Mouse (Mus musculus) neural tube, embryonic 13.5 days (tissue): ENCODE measurements around the gene Hoxc8. TPM values are rescaled to one million over a fixed set of nuclear protein-coding genes. Genes with fewer than 3 reads are reported as not detected.

Source experiments
- ATAC-seq: fragments of 200-750 bp; cut with Nextera tagmentation; 2 replicates; pipeline ENCODE4 v1.8.0; 2017; ENCODE audit warnings: low read depth, mild to moderate bottlenecking, moderate TSS enrichment, moderate library complexity
- H3K27ac ChIP-seq: fragments of 300-500 bp; sonication (generic); replicated peaks from 2 replicates; pipeline ENCODE4 v1.5.1; 2015; ENCODE audit warnings: moderate library complexity, mild to moderate bottlenecking, inconsistent platforms
- H3K27me3 ChIP-seq: fragments of 300-500 bp; sonication (generic); 2 replicates; pipeline ENCODE4 v1.6.1; 2015; ENCODE audit warnings: mild to moderate bottlenecking, inconsistent platforms
- H3K36me3 ChIP-seq: fragments of 300-500 bp; sonication (generic); 2 replicates; pipeline ENCODE4 v1.6.1; 2015; ENCODE audit warnings: mild to moderate bottlenecking, inconsistent platforms
- H3K4me1 ChIP-seq: fragments of 300-500 bp; sonication (generic); replicated peaks from 2 replicates; pipeline ENCODE4 v1.6.1; 2015; ENCODE audit warnings: inconsistent platforms
- H3K4me2 ChIP-seq: fragments of 300-500 bp; sonication (generic); 2 replicates; pipeline ENCODE4 v1.6.1; 2015; ENCODE audit warnings: inconsistent platforms, mild to moderate bottlenecking, moderate library complexity
- H3K4me3 ChIP-seq: fragments of 300-500 bp; sonication (generic); 2 replicates; pipeline ENCODE4 v1.5.1; 2015; ENCODE audit warnings: mild to moderate bottlenecking, inconsistent platforms
- H3K9ac ChIP-seq: fragments of 300-500 bp; sonication (generic); 2 replicates; pipeline ENCODE4 v1.6.1; 2015; ENCODE audit warnings: moderate library complexity, mild to moderate bottlenecking, inconsistent platforms
- H3K9me3 ChIP-seq: fragments of 300-500 bp; sonication (generic); 2 replicates; pipeline ENCODE4 v1.6.1; 2016; ENCODE audit warnings: inconsistent platforms
- WGBS: fragments of 180-500 bp; shearing (Covaris S2); methylation state at CpG from one replicate; pipeline ENCODE4 v1.1.7; 2015; 5-methylcytosine and 5-hydroxymethylcytosine counted together
- polyA plus RNA-seq: library from polyadenylated mRNA; unstranded; fragments of >200 nt; fragmentation: Nextera tagmentation; extraction: Ambion mirVana; gene quantifications from 2 replicates; pipeline ENCODE4 v1.2.1, GENCODE M21; 2015

Hoxc8 gene
- polyA plus RNA-seq, 1 experiment from 2014 or later: 75.8 TPM

DNA sequence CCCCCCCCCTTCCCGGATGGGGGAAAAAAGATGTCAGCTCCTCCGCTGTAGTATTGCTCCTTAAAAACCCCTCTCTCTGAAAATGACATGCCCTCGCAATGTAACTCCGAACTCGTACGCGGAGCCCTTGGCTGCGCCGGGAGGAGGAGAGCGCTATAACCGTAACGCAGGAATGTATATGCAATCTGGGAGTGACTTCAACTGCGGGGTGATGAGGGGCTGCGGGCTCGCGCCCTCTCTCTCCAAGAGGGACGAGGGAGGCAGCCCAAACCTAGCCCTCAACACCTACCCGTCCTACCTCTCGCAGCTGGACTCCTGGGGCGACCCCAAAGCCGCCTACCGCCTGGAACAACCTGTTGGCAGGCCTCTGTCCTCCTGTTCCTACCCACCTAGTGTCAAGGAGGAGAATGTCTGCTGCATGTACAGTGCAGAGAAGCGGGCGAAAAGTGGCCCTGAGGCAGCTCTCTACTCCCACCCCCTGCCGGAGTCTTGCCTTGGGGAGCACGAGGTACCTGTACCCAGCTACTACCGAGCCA, 23.6 kb upstream of the Hoxc8 start, which contains the start of gene Hoxc10:
Gene Hoxc10 (plus strand): TSS at position 21 of the 536 bp plus-strand sequence.
- no peaks in the 10 kb centered on the region for H3K9me3 ChIP-seq
- H3K9ac ChIP-seq: peak within 1 kb of the TSS; percentile 100
- H3K4me1 ChIP-seq: peaks cover 42% of the 10 kb centered on the region
- peak; percentile 71 for ATAC-seq
- peak within 1 kb of the TSS; percentile 91 for H3K4me2 ChIP-seq
- WGBS: 2% methylated on average over 27 of the region's 27 CpGs
- H3K27me3 ChIP-seq: peaks cover 89% of the 10 kb centered on the region
- peak within 1 kb of the TSS; percentile 88 for H3K27ac ChIP-seq
- H3K36me3 ChIP-seq: no peaks in the 10 kb centered on the region
- peak within 1 kb of the TSS; percentile 90 for H3K4me3 ChIP-seq

GRCm38 (mm10) chr15:102967312-102967510, 23.2 kb upstream of the Hoxc8 start, which contains the start of gene Hoxc5:
Gene Hoxc5, plus strand, starts transcription at chr15:102967443.
- Histone ChIP-seq H3K27ac (peak within 1 kb of the TSS; percentile 88), H3K27me3 (peaks cover 88% of the 10 kb centered on the region), H3K9ac (peak within 1 kb of the TSS; percentile 100), H3K9me3 (no peaks in the 10 kb centered on the region), H3K4me1 (peaks cover 42% of the 10 kb centered on the region), H3K4me2 (peak within 1 kb of the TSS; percentile 91), H3K36me3 (no peaks in the 10 kb centered on the region), H3K4me3 (peak within 1 kb of the TSS; percentile 90)
- under 1% methylated on average over 12 of the region's 12 CpGs for WGBS
- no peak for ATAC-seq

- 4% methylated on average over 34 of the region's 34 CpGs for WGBS
- Histone ChIP-seq H3K4me1 (peaks cover 42% of the 10 kb centered on the region), H3K4me2 (peak overlapping the region; percentile 91), H3K36me3 (no peaks in the 10 kb centered on the region), H3K4me3 (peak overlapping the region; percentile 90), H3K27ac (peak overlapping the region; percentile 88), H3K9me3 (no peaks in the 10 kb centered on the region), H3K27me3 (peaks cover 83% of the 10 kb centered on the region), H3K9ac (peak overlapping the region; percentile 100)
- ATAC-seq: no peak
Observed at GRCm38 (mm10) chr15:102967511-102968397, 22.7 kb upstream of the Hoxc8 start.

DNA sequence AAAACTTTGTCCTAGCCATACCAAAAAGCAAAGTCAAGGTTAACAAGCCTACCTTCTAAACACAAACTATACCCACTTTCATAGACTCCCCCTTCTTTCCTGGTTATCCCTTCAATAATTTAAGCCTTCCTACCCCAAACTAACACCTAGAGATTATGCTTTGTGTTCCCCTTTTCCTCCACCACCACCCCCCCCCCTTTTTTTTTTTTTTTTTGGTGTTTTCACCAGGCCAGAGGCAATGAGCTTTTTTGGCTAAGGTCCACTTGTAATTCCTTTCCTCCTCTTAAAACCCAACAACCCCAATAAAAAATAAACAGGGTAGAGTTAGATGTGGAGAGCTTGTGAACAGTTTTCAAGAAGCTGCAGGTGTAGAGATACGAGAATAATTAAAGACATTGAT, 21.1 kb upstream of the Hoxc8 start:
- Histone ChIP-seq H3K4me3 (peak overlapping the region; percentile 90), H3K9me3 (no peaks in the 10 kb centered on the region), H3K27ac (no peak overlapping the region), H3K36me3 (no peaks in the 10 kb centered on the region), H3K4me2 (peak overlapping the region; percentile 91), H3K9ac (peak overlapping the region; percentile 100), H3K4me1 (peaks cover 39% of the 10 kb centered on the region), H3K27me3 (peaks cover 80% of the 10 kb centered on the region)
- no peak for ATAC-seq
- 31% methylated on average over 1 of the region's 1 CpGs for WGBS

GRCm38 (mm10) chr15:102970740-102971139, 19.7 kb upstream of the Hoxc8 start:
- H3K4me2 ChIP-seq: peak overlapping the region; percentile 91
- no peak for ATAC-seq
- H3K27me3 ChIP-seq: peaks cover 66% of the 10 kb centered on the region
- H3K4me1 ChIP-seq: peaks cover 45% of the 10 kb centered on the region
- H3K4me3 ChIP-seq: peak overlapping the region; percentile 90
- H3K36me3 ChIP-seq: no peaks in the 10 kb centered on the region
- H3K9ac ChIP-seq: peak overlapping the region; percentile 100
- WGBS: 1% methylated on average over 12 of the region's 12 CpGs
- no peaks in the 10 kb centered on the region for H3K9me3 ChIP-seq
- peak overlapping the region; percentile 99 for H3K27ac ChIP-seq

DNA sequence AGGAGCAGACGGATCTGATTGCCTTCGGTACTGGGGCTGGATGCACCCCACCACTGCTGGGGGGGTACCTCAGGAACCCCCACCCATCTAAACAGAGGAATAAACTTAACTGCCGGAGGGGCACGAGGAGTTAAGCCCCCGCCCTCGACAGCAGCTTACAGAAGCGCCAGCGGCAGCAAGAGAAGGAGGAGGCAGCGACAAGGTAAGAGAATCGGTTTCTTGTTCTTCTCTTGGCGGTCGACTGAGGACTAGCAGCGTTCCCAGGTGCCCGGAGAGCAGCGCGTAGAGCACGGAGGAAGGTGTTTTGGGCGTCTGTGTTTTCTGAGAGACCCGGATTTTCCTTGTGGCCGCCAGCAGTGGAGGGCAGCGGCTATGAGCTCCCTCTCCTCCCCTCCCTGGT, 18.2 kb upstream of the Hoxc8 start:
- under 1% methylated on average over 21 of the region's 21 CpGs for WGBS
- H3K4me3 ChIP-seq: peak overlapping the region; percentile 90
- H3K9ac ChIP-seq: peak overlapping the region; percentile 100
- peaks cover 51% of the 10 kb centered on the region for H3K27me3 ChIP-seq
- no peaks in the 10 kb centered on the region for H3K9me3 ChIP-seq
- ATAC-seq: no peak
- H3K4me2 ChIP-seq: peak overlapping the region; percentile 91
- peak overlapping the region; percentile 99 for H3K27ac ChIP-seq
- peaks cover 39% of the 10 kb centered on the region for H3K4me1 ChIP-seq
- H3K36me3 ChIP-seq: no peaks in the 10 kb centered on the region

DNA sequence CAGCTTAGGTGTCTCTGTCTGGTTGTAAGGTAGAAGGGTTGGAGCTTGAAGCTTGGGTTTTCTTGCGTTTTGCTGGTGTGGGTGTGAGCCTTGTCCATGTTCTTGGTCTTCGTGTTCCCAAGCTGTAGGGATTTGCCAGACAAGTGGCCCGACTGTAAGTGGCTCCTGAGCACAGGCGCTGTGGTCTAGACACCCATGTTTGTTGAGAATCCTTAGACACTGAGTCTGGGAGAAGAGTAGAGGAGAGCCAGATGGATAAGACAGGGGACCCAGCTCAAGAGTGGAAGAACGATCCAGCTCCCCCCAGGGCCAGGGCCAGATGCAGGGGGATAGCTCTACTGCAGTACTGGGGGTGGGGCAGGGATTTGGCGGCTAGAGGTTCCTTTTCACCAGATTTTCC, 17.7 kb upstream of the Hoxc8 start:
- Histone ChIP-seq H3K27me3 (peaks cover 50% of the 10 kb centered on the region), H3K4me1 (peaks cover 41% of the 10 kb centered on the region), H3K9me3 (no peaks in the 10 kb centered on the region), H3K4me3 (peak overlapping the region; percentile 90), H3K27ac (peak overlapping the region; percentile 99), H3K4me2 (peak overlapping the region; percentile 91), H3K36me3 (no peaks in the 10 kb centered on the region), H3K9ac (peak overlapping the region; percentile 100)
- 1% methylated on average over 6 of the region's 6 CpGs for WGBS
- no peak for ATAC-seq

DNA sequence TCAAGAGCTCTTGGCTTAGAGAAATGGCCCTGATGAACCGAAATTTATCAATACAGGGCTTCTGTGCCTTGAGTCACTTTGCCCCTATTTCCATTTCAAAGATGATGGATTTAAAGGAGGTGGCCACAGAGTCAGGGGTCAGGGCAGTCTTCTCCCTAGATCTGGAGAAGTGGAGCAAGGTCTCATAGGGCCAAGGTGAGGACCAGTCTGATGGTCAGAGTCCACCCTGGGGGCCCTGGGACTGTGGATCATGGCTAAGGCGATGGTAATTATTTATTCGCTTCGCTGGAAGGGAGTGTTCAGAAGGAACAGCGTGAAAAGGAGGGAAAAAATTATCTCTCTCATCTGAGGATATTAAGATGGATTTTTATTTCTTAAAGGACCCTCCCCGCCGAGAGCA, 15.4 kb upstream of the Hoxc8 start:
- Histone ChIP-seq H3K4me1 (peaks cover 60% of the 10 kb centered on the region), H3K36me3 (no peaks in the 10 kb centered on the region), H3K9me3 (no peaks in the 10 kb centered on the region), H3K4me3 (peak overlapping the region; percentile 90), H3K27ac (peak overlapping the region; percentile 99), H3K4me2 (peak overlapping the region; percentile 91), H3K27me3 (peaks cover 44% of the 10 kb centered on the region), H3K9ac (peak overlapping the region; percentile 100)
- under 1% methylated on average over 7 of the region's 7 CpGs for WGBS
- no peak for ATAC-seq

DNA sequence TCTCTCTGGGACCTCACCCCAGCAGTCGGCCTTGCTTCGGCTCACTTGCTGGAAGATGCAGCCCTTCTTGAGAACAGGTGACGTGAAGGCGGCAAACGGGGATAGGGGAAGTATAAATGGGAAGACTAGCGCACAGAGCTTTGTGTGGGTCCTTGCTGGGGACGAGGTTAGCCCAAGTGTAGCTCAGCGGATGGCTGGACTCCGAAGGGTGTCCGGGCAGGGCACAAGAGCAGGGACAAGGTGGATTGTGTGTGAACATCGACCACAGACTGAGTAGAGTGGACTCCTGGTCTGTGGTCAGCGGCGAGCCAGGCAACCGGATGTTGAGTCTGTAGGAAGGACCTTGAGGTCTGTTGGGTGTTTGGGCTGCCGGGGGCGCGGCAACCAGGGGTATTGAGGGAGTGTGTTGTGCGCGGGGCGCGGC, 14.7 kb upstream of the Hoxc8 start:
- no peak for ATAC-seq
- no peaks in the 10 kb centered on the region for H3K9me3 ChIP-seq
- peak overlapping the region; percentile 99 for H3K27ac ChIP-seq
- H3K36me3 ChIP-seq: no peaks in the 10 kb centered on the region
- peak overlapping the region; percentile 100 for H3K9ac ChIP-seq
- H3K27me3 ChIP-seq: peaks cover 39% of the 10 kb centered on the region
- H3K4me3 ChIP-seq: peak overlapping the region; percentile 90
- peak overlapping the region; percentile 91 for H3K4me2 ChIP-seq
- H3K4me1 ChIP-seq: peaks cover 55% of the 10 kb centered on the region
- under 1% methylated on average over 21 of the region's 21 CpGs for WGBS

- ATAC-seq: no peak
- Histone ChIP-seq H3K9me3 (no peaks in the 10 kb centered on the region), H3K4me3 (peak within 1 kb of the TSS; percentile 90), H3K27ac (peak within 1 kb of the TSS; percentile 99), H3K27me3 (peaks cover 35% of the 10 kb centered on the region), H3K4me1 (peaks cover 51% of the 10 kb centered on the region), H3K9ac (peak within 1 kb of the TSS; percentile 100), H3K4me2 (peak within 1 kb of the TSS; percentile 91), H3K36me3 (no peaks in the 10 kb centered on the region)
- 2% methylated on average over 7 of the region's 20 CpGs for WGBS
Observed at GRCm38 (mm10) chr15:102976171-102976570, 14.2 kb upstream of the Hoxc8 start, which contains the start of gene Hoxc9. Gene Hoxc9, plus strand, starts transcription at chr15:102976439.

DNA sequence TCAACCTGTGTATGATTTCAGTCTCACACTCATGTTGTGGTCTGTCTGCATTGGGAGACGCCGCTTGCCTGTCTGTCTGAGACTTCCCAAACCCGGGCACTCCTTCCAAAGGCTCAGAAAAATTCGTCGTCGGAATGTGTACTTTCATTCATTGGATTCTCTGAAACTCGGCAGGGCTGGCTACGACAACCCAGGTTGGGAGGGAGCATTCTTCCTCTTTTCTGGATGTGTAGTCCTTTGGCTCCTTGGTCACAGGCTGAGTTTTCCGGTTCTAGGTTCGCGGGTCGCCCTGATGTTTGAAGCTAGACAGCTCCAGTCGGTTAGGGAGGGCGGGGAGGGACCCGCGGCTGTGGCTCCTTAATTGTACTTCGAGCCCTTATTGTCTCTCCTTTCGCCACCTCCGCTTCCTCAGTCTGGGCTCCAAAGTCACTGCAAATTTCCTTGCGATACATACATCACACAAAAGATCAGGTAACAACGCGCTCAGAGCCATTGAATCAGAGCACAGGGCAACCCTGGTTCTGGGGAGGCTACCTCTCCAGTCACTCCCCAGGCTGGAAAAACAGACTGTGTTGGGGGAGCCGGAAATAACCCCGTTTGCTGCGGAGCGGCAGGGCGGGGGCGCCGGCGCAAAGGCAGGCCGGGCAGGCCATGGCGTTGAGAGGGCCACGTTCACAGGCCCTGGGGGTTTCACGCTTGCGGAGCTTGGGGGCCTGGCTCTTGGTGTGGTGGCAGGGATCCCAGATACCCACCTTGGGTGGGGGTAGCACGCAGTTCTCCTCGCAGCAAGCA, 13.6 kb upstream of the Hoxc8 start:
- Histone ChIP-seq H3K4me3 (peak overlapping the region; percentile 90), H3K9ac (peak overlapping the region; percentile 100), H3K4me1 (peaks cover 47% of the 10 kb centered on the region), H3K36me3 (no peaks in the 10 kb centered on the region), H3K27ac (peak overlapping the region; percentile 99), H3K4me2 (peak overlapping the region; percentile 91), H3K27me3 (peaks cover 31% of the 10 kb centered on the region), H3K9me3 (no peaks in the 10 kb centered on the region)
- under 1% methylated on average over 37 of the region's 37 CpGs for WGBS
- no peak for ATAC-seq
